Comparison of ENCODE assay signal across 25 mouse cellular contexts in genomic region chr12:67598927-67599326, GRCm38 (mm10).
A peak's percentile ranks its signal among the peaks of the same experiment; 100 is the strongest.
DNase-seq lines count a peak whose midpoint lies in the region; ATAC-seq and TF ChIP-seq lines count a peak whose summit lies in the region.
"Had no signal": no experiment of that assay in that cellular context is flagged by ENCODE, and none has a peak within 500 bp of the region (broad histone marks: within the 10 kb centered on the region; RNA-seq: fewer than 3 reads in every experiment).

No protein-coding gene starts in this region.

- peak; percentile 64; the same call in 1 of the 2 replicates for ATAC-seq in forebrain, embryonic 11.5 days (replicated peaks; ENCODE audit: low FRiP score)
- ATAC-seq in forebrain, embryonic 14.5 days = peak; percentile 61; the same call in 1 of the 2 replicates
- ATAC-seq in forebrain, postnatal 0 days = no peak
- ATAC-seq in midbrain, postnatal 0 days (ENCODE audit: low FRiP score) = no peak
- no peak for ATAC-seq in midbrain, embryonic 11.5 days (ENCODE audit: low FRiP score)
- ATAC-seq: activated CD4-positive, CD25-positive, alpha-beta regulatory T cell, adult 4 months; CD4-positive, CD25-positive, alpha-beta regulatory T cell, adult 4 months; Patski had no signal

- no peaks in the 10 kb centered on the region for H3K4me1 ChIP-seq in forebrain, embryonic 11.5 days (replicated peaks; ENCODE audit: control insufficient read depth, insufficient read depth, low read length)
- H3K4me1 ChIP-seq in forebrain, embryonic 10.5 days = no peaks in the 10 kb centered on the region
- no peaks in the 10 kb centered on the region for H3K4me1 ChIP-seq in forebrain, embryonic 14.5 days (ENCODE audit: control insufficient read depth, insufficient read depth, low read length)
- H3K4me1 ChIP-seq in forebrain, postnatal 0 days (ENCODE audit: insufficient read depth) = no peaks in the 10 kb centered on the region
- H3K4me1 ChIP-seq in midbrain, postnatal 0 days (ENCODE audit: insufficient read depth, low read length) = no peaks in the 10 kb centered on the region
- H3K4me1 ChIP-seq in midbrain, embryonic 11.5 days (ENCODE audit: control insufficient read depth, insufficient read depth, low read length) = no peaks in the 10 kb centered on the region
- H3K4me1 ChIP-seq: embryonic facial prominence, embryonic 13.5 days; embryonic facial prominence, embryonic 15.5 days had no signal

- no peak overlapping the region for H3K4me2 ChIP-seq in forebrain, embryonic 11.5 days (ENCODE audit: low read depth, low read length, severe bottlenecking)
- no peak overlapping the region for H3K4me2 ChIP-seq in forebrain, embryonic 14.5 days (ENCODE audit: low read length)
- no peak overlapping the region for H3K4me2 ChIP-seq in forebrain, postnatal 0 days (ENCODE audit: low read depth)
- no peak overlapping the region for H3K4me2 ChIP-seq in midbrain, postnatal 0 days (ENCODE audit: low read depth, low read length, poor library complexity, severe bottlenecking)
- no peak overlapping the region for H3K4me2 ChIP-seq in midbrain, embryonic 11.5 days
- H3K4me2 ChIP-seq: embryonic facial prominence, embryonic 13.5 days; embryonic facial prominence, embryonic 15.5 days had no signal

- H3K9ac ChIP-seq in forebrain, embryonic 11.5 days (ENCODE audit: low read length) = no peak overlapping the region
- no peak overlapping the region for H3K9ac ChIP-seq in forebrain, embryonic 14.5 days (ENCODE audit: low read length)
- no peak overlapping the region for H3K9ac ChIP-seq in forebrain, postnatal 0 days
- no peak overlapping the region for H3K9ac ChIP-seq in midbrain, postnatal 0 days (replicated peaks; ENCODE audit: low read length, poor library complexity, severe bottlenecking)
- H3K9ac ChIP-seq in midbrain, embryonic 11.5 days (ENCODE audit: low read length) = no peak overlapping the region
- H3K9ac ChIP-seq: embryonic facial prominence, embryonic 13.5 days; embryonic facial prominence, embryonic 15.5 days had no signal

- no peaks in the 10 kb centered on the region for H3K27me3 ChIP-seq in forebrain, embryonic 11.5 days (ENCODE audit: control insufficient read depth, insufficient read depth, low read length)
- no peaks in the 10 kb centered on the region for H3K27me3 ChIP-seq in forebrain, embryonic 10.5 days (ENCODE audit: poor library complexity, severe bottlenecking)
- no peaks in the 10 kb centered on the region for H3K27me3 ChIP-seq in forebrain, embryonic 14.5 days (replicated peaks; ENCODE audit: control insufficient read depth, insufficient read depth, low read length)
- no peaks in the 10 kb centered on the region for H3K27me3 ChIP-seq in forebrain, postnatal 0 days (ENCODE audit: insufficient read depth, low read length)
- H3K27me3 ChIP-seq in midbrain, postnatal 0 days (ENCODE audit: insufficient read depth, low read length) = no peaks in the 10 kb centered on the region
- H3K27me3 ChIP-seq in midbrain, embryonic 11.5 days (ENCODE audit: control insufficient read depth, insufficient read depth, low read length) = no peaks in the 10 kb centered on the region
- H3K27me3 ChIP-seq: CH12.LX; embryonic facial prominence, embryonic 13.5 days; embryonic facial prominence, embryonic 15.5 days; Patski had no signal

- H3K9me3 ChIP-seq in forebrain, embryonic 11.5 days (ENCODE audit: control insufficient read depth, low read length) = no peaks in the 10 kb centered on the region
- H3K9me3 ChIP-seq in forebrain, embryonic 10.5 days = no peaks in the 10 kb centered on the region
- no peaks in the 10 kb centered on the region for H3K9me3 ChIP-seq in forebrain, embryonic 14.5 days (replicated peaks; ENCODE audit: control insufficient read depth, low read length)
- H3K9me3 ChIP-seq in forebrain, postnatal 0 days (ENCODE audit: low read length) = no peaks in the 10 kb centered on the region
- no peaks in the 10 kb centered on the region for H3K9me3 ChIP-seq in midbrain, postnatal 0 days (ENCODE audit: low read length)
- no peaks in the 10 kb centered on the region for H3K9me3 ChIP-seq in midbrain, embryonic 11.5 days (ENCODE audit: control insufficient read depth, low read length)
- H3K9me3 ChIP-seq: embryonic facial prominence, embryonic 13.5 days; embryonic facial prominence, embryonic 15.5 days had no signal

- H3K27ac ChIP-seq in forebrain, embryonic 11.5 days (ENCODE audit: low read depth, low read length) = no peak overlapping the region
- no peak overlapping the region for H3K27ac ChIP-seq in forebrain, embryonic 10.5 days
- H3K27ac ChIP-seq in forebrain, embryonic 14.5 days (ENCODE audit: low read depth, low read length) = no peak overlapping the region
- H3K27ac ChIP-seq in forebrain, postnatal 0 days (ENCODE audit: low read depth, low read length) = no peak overlapping the region
- H3K27ac ChIP-seq in midbrain, postnatal 0 days (ENCODE audit: low read depth, low read length) = no peak overlapping the region
- no peak overlapping the region for H3K27ac ChIP-seq in midbrain, embryonic 11.5 days (ENCODE audit: low read depth, low read length)
- H3K27ac ChIP-seq: embryonic facial prominence, embryonic 13.5 days; embryonic facial prominence, embryonic 15.5 days had no signal

- no peak overlapping the region for H3K4me3 ChIP-seq in forebrain, embryonic 11.5 days (ENCODE audit: low read depth, low read length)
- no peak overlapping the region for H3K4me3 ChIP-seq in forebrain, embryonic 10.5 days
- no peak overlapping the region for H3K4me3 ChIP-seq in forebrain, embryonic 14.5 days (ENCODE audit: low read depth, low read length)
- H3K4me3 ChIP-seq in forebrain, postnatal 0 days (ENCODE audit: low read depth, low read length) = no peak overlapping the region
- H3K4me3 ChIP-seq in midbrain, postnatal 0 days (ENCODE audit: low read depth, low read length) = no peak overlapping the region
- H3K4me3 ChIP-seq in midbrain, embryonic 11.5 days (ENCODE audit: low read depth, low read length) = no peak overlapping the region
- H3K4me3 ChIP-seq: embryonic facial prominence, embryonic 13.5 days; embryonic facial prominence, embryonic 15.5 days; erythroblast, embryonic 14.5 days had no signal

- WGBS in forebrain, embryonic 11.5 days = 83% methylated on average over 3 of the region's 3 CpGs
- WGBS in forebrain, embryonic 10.5 days = 85% methylated on average over 3 of the region's 3 CpGs
- WGBS in forebrain, embryonic 14.5 days = 63% methylated on average over 3 of the region's 3 CpGs
- WGBS in forebrain, postnatal 0 days = 56% methylated on average over 3 of the region's 3 CpGs
- 84% methylated on average over 3 of the region's 3 CpGs for WGBS in midbrain, postnatal 0 days
- 83% methylated on average over 3 of the region's 3 CpGs for WGBS in midbrain, embryonic 11.5 days

- DNase-seq in forebrain, embryonic 11.5 days (ENCODE audit: low spot score) = no peak
- DNase-seq in forebrain, embryonic 10.5 days (ENCODE audit: extremely low spot score, low spot score) = no peak
- peak; percentile 59 for DNase-seq in forebrain, embryonic 14.5 days (ENCODE audit: low spot score)
- no peak for DNase-seq in forebrain, postnatal 0 days
- peak; percentile 1 for DNase-seq in midbrain, postnatal 0 days (ENCODE audit: low spot score)
- DNase-seq in midbrain, embryonic 11.5 days (ENCODE audit: low spot score, missing footprints) = no peak
- DNase-seq: adrenal gland, adult 8-10 months; adrenal gland, postnatal 14 days; adrenal gland, postnatal 36 days; B cell, adult 2 months; cerebellum, adult 11 months; cerebellum, adult 18-20 months; cerebellum, adult 8-10 months; cerebellum, adult 9-11 months; cerebellum, postnatal 14 days; cerebellum, postnatal 36 days; embryo, embryonic 11 days had no signal

- no peaks in the 10 kb centered on the region for H3K36me3 ChIP-seq in forebrain, embryonic 11.5 days (ENCODE audit: control insufficient read depth, insufficient read depth, low read length)
- no peaks in the 10 kb centered on the region for H3K36me3 ChIP-seq in forebrain, embryonic 10.5 days (replicated peaks)
- H3K36me3 ChIP-seq in forebrain, embryonic 14.5 days (ENCODE audit: control insufficient read depth, insufficient read depth, low read length) = no peaks in the 10 kb centered on the region
- no peaks in the 10 kb centered on the region for H3K36me3 ChIP-seq in forebrain, postnatal 0 days (ENCODE audit: insufficient read depth)
- H3K36me3 ChIP-seq in midbrain, postnatal 0 days (ENCODE audit: insufficient read depth, low read length) = no peaks in the 10 kb centered on the region
- no peaks in the 10 kb centered on the region for H3K36me3 ChIP-seq in midbrain, embryonic 11.5 days (ENCODE audit: control insufficient read depth, insufficient read depth, low read length)
- H3K36me3 ChIP-seq: embryonic facial prominence, embryonic 13.5 days; embryonic facial prominence, embryonic 15.5 days; G1E had no signal

- TF ChIP-seq CTCF in forebrain, postnatal 0 days (IDR thresholded peaks at IDR 0.05; ENCODE audit: low read depth) = no peak
- no peak for TF ChIP-seq CTCF in midbrain, postnatal 0 days (IDR thresholded peaks at IDR 0.05)

Comparison
In these comparisons a context has a peak if more than half of its experiments do, and no peak if none do; other contexts are left out.
1. ATAC-seq: peak in forebrain, embryonic 11.5 days (single experiment) and forebrain, embryonic 14.5 days (single experiment); none in forebrain, postnatal 0 days (single experiment), midbrain, postnatal 0 days (single experiment) and midbrain, embryonic 11.5 days (single experiment).
2. DNase-seq: peak in forebrain, embryonic 14.5 days (single experiment) and midbrain, postnatal 0 days (single experiment); none in forebrain, embryonic 11.5 days (single experiment), forebrain, embryonic 10.5 days (single experiment), forebrain, postnatal 0 days (single experiment) and midbrain, embryonic 11.5 days (single experiment).